Mouse (Mus musculus): ENCODE data around the gene Mif4gd.

GRCm38 (mm10) chr11:115630532-115631504 is 18.0 kb upstream of the Mif4gd start:
- TF ChIP-seq CTCF (IDR thresholded peaks at IDR 0.05; ENCODE audit: low read depth, low read length) (no peak), GATA1 (IDR thresholded peaks at IDR 0.05; ENCODE audit: borderline replicate concordance, low read length) (no peak), TAL1 (conservative IDR thresholded peaks at IDR 0.05; ENCODE audit: low read depth, low read length) (no peak), POLR2AphosphoS5 (IDR thresholded peaks at IDR 0.05; ENCODE audit: insufficient replicate concordance, low read depth, low read length) (no peak)

Data from G1E (cell line).